Mouse (Mus musculus): ENCODE data around the gene Taf1b. TPM values are rescaled to one million over a fixed set of nuclear protein-coding genes. Genes with fewer than 3 reads are reported as not detected.
"Not testable (repeated sequence)": the region's sequence is repeated elsewhere in the genome, so short reads cannot be mapped to it uniquely, and the experiment has no call there.

Gene Taf1b
- polyA plus RNA-seq, 1 experiment: 35.9 TPM

- no peaks in the 10 kb centered on the region for H3K36me3 ChIP-seq (ENCODE audit: control insufficient read depth, insufficient read depth, low read length, poor library complexity, severe bottlenecking)
- no peak overlapping the region for H3K4me3 ChIP-seq (ENCODE audit: low read depth, low read length)
- no peaks in the 10 kb centered on the region for H3K9me3 ChIP-seq (replicated peaks; ENCODE audit: control insufficient read depth, insufficient read depth, low read length, poor library complexity, severe bottlenecking)
- no peaks in the 10 kb centered on the region for H3K27me3 ChIP-seq (ENCODE audit: control insufficient read depth, insufficient read depth, low read length, poor library complexity, severe bottlenecking)
- no peak for TF ChIP-seq POLR2A (IDR thresholded peaks at IDR 0.05; ENCODE audit: insufficient read depth, low read length)
- TF ChIP-seq EP300 (IDR thresholded peaks at IDR 0.05; ENCODE audit: insufficient read depth, low read depth, low read length): no peak
- no peak for TF ChIP-seq CTCF (IDR thresholded peaks at IDR 0.05; ENCODE audit: low read depth, low read length)
- H3K4me1 ChIP-seq (ENCODE audit: control insufficient read depth, insufficient read depth, low read length): no peaks in the 10 kb centered on the region
- no peak overlapping the region for H3K9ac ChIP-seq (ENCODE audit: low read depth, poor library complexity, severe bottlenecking)
- H3K27ac ChIP-seq (ENCODE audit: insufficient read depth, low read length): no peak overlapping the region
Observed at GRCm38 (mm10) chr12:24473221-24473620, 24.9 kb upstream of the Taf1b start.

GRCm38 (mm10) chr12:24484930-24485329, 13.2 kb upstream of the Taf1b start:
- TF ChIP-seq POLR2A (IDR thresholded peaks at IDR 0.05; ENCODE audit: insufficient read depth, low read length): no peak
- no peak for TF ChIP-seq CTCF (IDR thresholded peaks at IDR 0.05; ENCODE audit: low read depth, low read length)
- TF ChIP-seq EP300 (IDR thresholded peaks at IDR 0.05; ENCODE audit: insufficient read depth, low read depth, low read length): no peak
- H3K36me3 ChIP-seq (ENCODE audit: control insufficient read depth, insufficient read depth, low read length, poor library complexity, severe bottlenecking): no peaks in the 10 kb centered on the region; the same call in 1 of the 2 replicates
- H3K4me3 ChIP-seq (ENCODE audit: low read depth, low read length): no peak overlapping the region
- no peaks in the 10 kb centered on the region for H3K27me3 ChIP-seq (ENCODE audit: control insufficient read depth, insufficient read depth, low read length, poor library complexity, severe bottlenecking)
- no peaks in the 10 kb centered on the region for H3K9me3 ChIP-seq (replicated peaks; ENCODE audit: control insufficient read depth, insufficient read depth, low read length, poor library complexity, severe bottlenecking)
- H3K27ac ChIP-seq (ENCODE audit: insufficient read depth, low read length): no peak overlapping the region
- H3K9ac ChIP-seq (ENCODE audit: low read depth, poor library complexity, severe bottlenecking): no peak overlapping the region
- no peaks in the 10 kb centered on the region for H3K4me1 ChIP-seq (ENCODE audit: control insufficient read depth, insufficient read depth, low read length)

DNA sequence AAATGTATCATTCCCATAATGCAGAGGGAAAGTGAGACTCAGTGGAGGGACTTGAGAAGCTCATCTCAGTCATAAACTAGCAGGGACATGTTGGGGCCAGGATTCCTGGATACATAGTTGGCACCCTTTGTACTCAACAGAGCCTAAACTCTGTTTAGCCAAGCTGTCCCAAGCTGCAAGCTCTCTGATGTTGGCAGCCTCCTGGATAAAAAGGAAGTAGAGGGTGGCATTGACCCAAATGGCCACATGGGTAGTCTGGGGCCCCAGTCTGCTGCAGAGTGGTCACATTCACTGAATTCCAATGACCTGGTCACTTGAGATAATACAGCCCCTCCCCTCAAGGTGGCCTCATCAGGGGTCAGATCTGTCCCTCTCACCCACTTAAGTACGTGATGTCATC, 11.3 kb upstream of the Taf1b start:
- Histone ChIP-seq H3K9me3 (replicated peaks; ENCODE audit: control insufficient read depth, insufficient read depth, low read length, poor library complexity, severe bottlenecking) (no peaks in the 10 kb centered on the region), H3K4me3 (ENCODE audit: low read depth, low read length) (no peak overlapping the region), H3K36me3 (ENCODE audit: control insufficient read depth, insufficient read depth, low read length, poor library complexity, severe bottlenecking) (no peaks in the 10 kb centered on the region; the same call in 1 of the 2 replicates), H3K4me1 (ENCODE audit: control insufficient read depth, insufficient read depth, low read length) (no peaks in the 10 kb centered on the region), H3K27ac (ENCODE audit: insufficient read depth, low read length) (no peak overlapping the region), H3K9ac (ENCODE audit: low read depth, poor library complexity, severe bottlenecking) (no peak overlapping the region), H3K27me3 (ENCODE audit: control insufficient read depth, insufficient read depth, low read length, poor library complexity, severe bottlenecking) (no peaks in the 10 kb centered on the region)
- TF ChIP-seq CTCF (IDR thresholded peaks at IDR 0.05; ENCODE audit: low read depth, low read length): no peak
- TF ChIP-seq POLR2A (IDR thresholded peaks at IDR 0.05; ENCODE audit: insufficient read depth, low read length): no peak
- TF ChIP-seq EP300 (IDR thresholded peaks at IDR 0.05; ENCODE audit: insufficient read depth, low read depth, low read length): no peak

DNA sequence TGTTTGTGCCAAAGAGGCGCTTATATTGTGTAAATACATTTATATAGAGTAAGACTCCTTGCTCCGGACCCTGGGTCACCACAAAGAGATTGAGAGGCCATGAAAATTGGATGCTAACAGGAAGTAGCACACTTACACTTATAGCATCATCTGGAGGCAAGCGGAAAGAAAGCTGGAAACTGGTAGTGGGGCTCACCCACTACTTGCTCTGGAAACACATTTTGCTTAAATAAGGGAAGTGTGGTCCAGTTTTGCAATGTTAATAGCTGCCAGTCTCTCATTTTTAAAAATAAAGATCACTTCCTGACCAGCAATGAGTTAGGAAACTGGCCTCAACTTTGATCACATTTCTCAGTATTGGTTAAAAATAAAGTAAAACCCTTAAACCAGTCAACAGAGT, 5.7 kb upstream of the Taf1b start:
- H3K9me3 ChIP-seq (replicated peaks; ENCODE audit: control insufficient read depth, insufficient read depth, low read length, poor library complexity, severe bottlenecking); H3K4me3 ChIP-seq (ENCODE audit: low read depth, low read length); H3K36me3 ChIP-seq (ENCODE audit: control insufficient read depth, insufficient read depth, low read length, poor library complexity, severe bottlenecking); H3K9ac ChIP-seq (ENCODE audit: low read depth, poor library complexity, severe bottlenecking); H3K4me1 ChIP-seq (ENCODE audit: control insufficient read depth, insufficient read depth, low read length); H3K27ac ChIP-seq (ENCODE audit: insufficient read depth, low read length); H3K27me3 ChIP-seq (ENCODE audit: control insufficient read depth, insufficient read depth, low read length, poor library complexity, severe bottlenecking): not testable (repeated sequence)

DNA sequence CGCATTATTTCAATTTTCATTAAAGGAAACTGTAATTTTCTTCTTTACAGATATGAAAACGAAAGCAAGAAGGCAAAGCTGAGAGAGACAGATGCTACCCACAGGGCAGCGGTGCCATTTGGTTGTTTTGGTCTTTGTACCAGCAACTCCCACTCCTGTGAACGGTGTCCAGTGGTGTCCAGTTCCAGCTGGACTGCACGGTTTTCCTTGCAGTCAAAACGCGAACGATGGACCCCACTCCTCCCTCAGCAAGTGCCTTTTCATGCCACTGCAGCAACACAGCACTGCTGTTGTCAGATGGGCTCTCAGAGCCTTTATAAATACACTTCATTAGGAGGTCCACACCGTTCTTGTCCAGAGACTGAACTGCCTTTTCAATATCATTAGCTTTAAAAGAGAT, 5.1 kb upstream of the Taf1b start:
- Histone ChIP-seq H3K4me1 (ENCODE audit: control insufficient read depth, insufficient read depth, low read length) (no peaks in the 10 kb centered on the region), H3K9me3 (replicated peaks; ENCODE audit: control insufficient read depth, insufficient read depth, low read length, poor library complexity, severe bottlenecking) (no peaks in the 10 kb centered on the region), H3K36me3 (ENCODE audit: control insufficient read depth, insufficient read depth, low read length, poor library complexity, severe bottlenecking) (no peaks in the 10 kb centered on the region), H3K9ac (ENCODE audit: low read depth, poor library complexity, severe bottlenecking) (no peak overlapping the region), H3K4me3 (ENCODE audit: low read depth, low read length) (no peak overlapping the region), H3K27ac (ENCODE audit: insufficient read depth, low read length) (no peak overlapping the region), H3K27me3 (ENCODE audit: control insufficient read depth, insufficient read depth, low read length, poor library complexity, severe bottlenecking) (no peaks in the 10 kb centered on the region)
- no peak for TF ChIP-seq CTCF (IDR thresholded peaks at IDR 0.05; ENCODE audit: low read depth, low read length)
- TF ChIP-seq POLR2A (IDR thresholded peaks at IDR 0.05; ENCODE audit: insufficient read depth, low read length): no peak
- TF ChIP-seq EP300 (IDR thresholded peaks at IDR 0.05; ENCODE audit: insufficient read depth, low read depth, low read length): no peak

DNA sequence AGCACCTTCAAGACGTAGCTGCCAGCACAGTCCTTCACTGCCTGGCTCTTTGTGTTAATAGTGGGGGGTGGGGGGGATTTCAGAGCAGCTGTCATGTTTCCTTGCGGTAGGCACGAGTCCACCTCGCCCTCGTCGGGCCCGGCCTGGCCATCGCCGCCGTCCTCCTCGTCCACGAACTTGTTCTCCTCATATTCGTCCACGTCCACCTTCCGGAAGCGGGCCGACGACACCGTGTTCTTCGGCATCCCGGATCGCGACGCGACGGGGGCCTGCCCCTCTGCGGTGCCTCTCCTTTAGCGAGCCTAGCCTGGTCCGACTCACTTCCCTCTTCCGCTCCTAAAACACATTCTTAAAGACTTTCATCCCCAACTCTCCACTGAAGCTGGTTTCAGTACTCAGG, 4.7 kb upstream of the Taf1b start:
- no peak overlapping the region for H3K4me3 ChIP-seq (ENCODE audit: low read depth, low read length)
- no peaks in the 10 kb centered on the region for H3K27me3 ChIP-seq (ENCODE audit: control insufficient read depth, insufficient read depth, low read length, poor library complexity, severe bottlenecking)
- H3K9me3 ChIP-seq (replicated peaks; ENCODE audit: control insufficient read depth, insufficient read depth, low read length, poor library complexity, severe bottlenecking): no peaks in the 10 kb centered on the region
- TF ChIP-seq POLR2A (IDR thresholded peaks at IDR 0.05; ENCODE audit: insufficient read depth, low read length) (no peak), EP300 (IDR thresholded peaks at IDR 0.05; ENCODE audit: insufficient read depth, low read depth, low read length) (no peak), CTCF (IDR thresholded peaks at IDR 0.05; ENCODE audit: low read depth, low read length) (no peak)
- H3K4me1 ChIP-seq (ENCODE audit: control insufficient read depth, insufficient read depth, low read length): no peaks in the 10 kb centered on the region
- H3K9ac ChIP-seq (ENCODE audit: low read depth, poor library complexity, severe bottlenecking): no peak overlapping the region
- H3K36me3 ChIP-seq (ENCODE audit: control insufficient read depth, insufficient read depth, low read length, poor library complexity, severe bottlenecking): no peaks in the 10 kb centered on the region
- H3K27ac ChIP-seq (ENCODE audit: insufficient read depth, low read length): no peak overlapping the region

- H3K36me3 ChIP-seq (ENCODE audit: control insufficient read depth, insufficient read depth, low read length, poor library complexity, severe bottlenecking): not testable (repeated sequence)
Observed at GRCm38 (mm10) chr12:24494791-24495190, 3.4 kb upstream of the Taf1b start.

DNA sequence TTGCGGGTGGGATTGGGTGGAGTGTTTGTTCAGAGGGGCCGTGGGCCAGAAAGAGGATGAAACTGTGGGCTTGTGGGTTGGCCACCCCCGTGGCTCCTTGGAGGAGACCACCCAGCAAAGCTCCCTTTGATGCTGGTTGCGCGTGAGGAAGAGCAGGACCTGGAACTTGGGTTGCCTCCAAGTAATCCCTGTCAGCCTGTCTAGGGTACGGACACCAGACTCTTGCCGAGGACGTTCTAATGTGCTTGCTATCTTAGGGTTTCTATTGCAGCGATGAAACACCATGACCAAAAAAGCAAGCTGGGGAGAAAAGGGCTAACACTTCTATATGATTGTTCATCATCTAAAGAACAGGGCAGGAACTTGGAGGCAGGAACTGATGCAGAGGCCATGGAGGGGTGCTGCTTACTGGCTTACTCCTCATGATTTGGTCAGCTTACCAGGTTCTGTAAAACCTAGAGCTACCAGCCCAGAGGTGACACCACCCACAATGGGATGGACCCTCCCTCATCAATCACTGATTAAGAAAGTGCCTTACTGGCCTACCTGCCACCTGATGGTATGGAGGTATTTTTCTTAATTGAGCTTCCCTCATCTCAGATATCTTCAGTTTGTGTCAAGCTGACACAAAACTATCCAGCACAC, 804 bp downstream of the Taf1b start:
- not testable (repeated sequence) for H3K27ac ChIP-seq (ENCODE audit: insufficient read depth, low read length); H3K9me3 ChIP-seq (replicated peaks; ENCODE audit: control insufficient read depth, insufficient read depth, low read length, poor library complexity, severe bottlenecking); H3K27me3 ChIP-seq (ENCODE audit: control insufficient read depth, insufficient read depth, low read length, poor library complexity, severe bottlenecking); H3K4me1 ChIP-seq (ENCODE audit: control insufficient read depth, insufficient read depth, low read length); H3K36me3 ChIP-seq (ENCODE audit: control insufficient read depth, insufficient read depth, low read length, poor library complexity, severe bottlenecking)
- Histone ChIP-seq H3K4me3 (ENCODE audit: low read depth, low read length) (peak overlapping the region; percentile 79), H3K9ac (ENCODE audit: low read depth, poor library complexity, severe bottlenecking) (peak overlapping the region; percentile 24)

More at GRCm38 (mm10) chr12:24494791-24495190, 3.4 kb upstream of the Taf1b start:
- H3K4me3 ChIP-seq (ENCODE audit: low read depth, low read length); H3K27me3 ChIP-seq (ENCODE audit: control insufficient read depth, insufficient read depth, low read length, poor library complexity, severe bottlenecking); H3K27ac ChIP-seq (ENCODE audit: insufficient read depth, low read length); H3K9me3 ChIP-seq (replicated peaks; ENCODE audit: control insufficient read depth, insufficient read depth, low read length, poor library complexity, severe bottlenecking); H3K9ac ChIP-seq (ENCODE audit: low read depth, poor library complexity, severe bottlenecking); H3K4me1 ChIP-seq (ENCODE audit: control insufficient read depth, insufficient read depth, low read length): not testable (repeated sequence)

Measured in ES-Bruce4 (cell line).